ENCODE assay signal across 8 mouse cellular contexts in genomic region chr1:64060116-64060515, GRCm38 (mm10).
DNase-seq lines count a peak whose midpoint lies in the region.
"Had no signal": no experiment of that assay in that cellular context is flagged by ENCODE, and none has a peak within 500 bp of the region (broad histone marks: within the 10 kb centered on the region; RNA-seq: fewer than 3 reads in every experiment).

No protein-coding gene starts in this region.

- DNase-seq in ES-CJ7 (ENCODE audit: low read depth, low spot score): peak; percentile 17
- peak; percentile 16 for DNase-seq in Muller cell, postnatal 12 days (ENCODE audit: inconsistent ontology term)
- peak; percentile 31 to 52 for DNase-seq in heart, adult 9 months (ENCODE audit: low spot score in 2 of 2)
- DNase-seq in kidney, postnatal 25 days: peak; percentile 64 to 75
- DNase-seq in frontal cortex, postnatal 14 days (ENCODE audit: low spot score in 2 of 2): no peak
- DNase-seq in frontal cortex, postnatal 25 days (ENCODE audit: low spot score in 2 of 2): no peak
- no peak for DNase-seq in left cerebral cortex, postnatal 10 days (ENCODE audit: extremely low spot score in 1 of 2, low spot score in 2 of 2)
- DNase-seq: cerebellum, adult 9-11 months had no signal

- intact Hi-C loops in left cerebral cortex, postnatal 10 days (cut with DNase I): no loop called here

Comparison
In these comparisons a context has a peak if more than half of its experiments do, and no peak if none do; other contexts are left out.
1. DNase-seq: peak in ES-CJ7 (single experiment), Muller cell, postnatal 12 days (single experiment), heart, adult 9 months (2 of 2) and kidney, postnatal 25 days (2 of 2); none in frontal cortex, postnatal 14 days (0 of 2), frontal cortex, postnatal 25 days (0 of 2) and left cerebral cortex, postnatal 10 days (0 of 2).